Mouse (Mus musculus): Measurements from ENCODE around the gene Fntb. TPM values are rescaled to one million over a fixed set of nuclear protein-coding genes. Genes with fewer than 3 reads are reported as not detected.

Gene Fntb
- polyA plus RNA-seq, 1 experiment from 2014 or later = 42.9 TPM

- WGBS = 87% methylated on average over 5 of the region's 5 CpGs
- ATAC-seq (ENCODE audit: low FRiP score, low TSS enrichment) = no peak
- H3K4me2 ChIP-seq (replicated peaks; ENCODE audit: low read depth, low read length) = no peak overlapping the region
Observed at GRCm38 (mm10) chr12:76810491-76810890, 45.1 kb downstream of the Fntb start.

GRCm38 (mm10) chr12:76811006-76811405 lies 45.6 kb downstream of the Fntb start:
- H3K27me3 ChIP-seq (ENCODE audit: insufficient read depth, low read length) = no peaks in the 10 kb centered on the region
- no peak overlapping the region for H3K9ac ChIP-seq (replicated peaks; ENCODE audit: low read length)
- no peak overlapping the region for H3K4me3 ChIP-seq (ENCODE audit: low read length)
- H3K36me3 ChIP-seq (ENCODE audit: insufficient read depth, low read length) = no peaks in the 10 kb centered on the region
- H3K4me1 ChIP-seq (ENCODE audit: insufficient read depth, low read length) = no peaks in the 10 kb centered on the region
- no peak for ATAC-seq (ENCODE audit: low FRiP score, low TSS enrichment)
- WGBS = 95% methylated on average over 4 of the region's 4 CpGs
- no peak overlapping the region for H3K27ac ChIP-seq (ENCODE audit: low read length)
- H3K4me2 ChIP-seq (replicated peaks; ENCODE audit: low read depth, low read length) = no peak overlapping the region
- H3K9me3 ChIP-seq (ENCODE audit: low read length) = no peaks in the 10 kb centered on the region

More at GRCm38 (mm10) chr12:76810491-76810890, 45.1 kb downstream of the Fntb start:
- Histone ChIP-seq H3K4me3 (ENCODE audit: low read length) (no peak overlapping the region), H3K27ac (ENCODE audit: low read length) (no peak overlapping the region), H3K9me3 (ENCODE audit: low read length) (no peaks in the 10 kb centered on the region), H3K4me1 (ENCODE audit: insufficient read depth, low read length) (no peaks in the 10 kb centered on the region), H3K9ac (replicated peaks; ENCODE audit: low read length) (no peak overlapping the region), H3K36me3 (ENCODE audit: insufficient read depth, low read length) (no peaks in the 10 kb centered on the region), H3K27me3 (ENCODE audit: insufficient read depth, low read length) (no peaks in the 10 kb centered on the region)

GRCm38 (mm10) chr12:76813543-76813942 lies 48.2 kb downstream of the Fntb start:
- no peak overlapping the region for H3K4me3 ChIP-seq (ENCODE audit: low read length)
- H3K9me3 ChIP-seq (ENCODE audit: low read length) = no peaks in the 10 kb centered on the region
- no peak overlapping the region for H3K4me2 ChIP-seq (replicated peaks; ENCODE audit: low read depth, low read length)
- no peak for ATAC-seq (ENCODE audit: low FRiP score, low TSS enrichment)
- H3K36me3 ChIP-seq (ENCODE audit: insufficient read depth, low read length) = no peaks in the 10 kb centered on the region
- 0 out of 2 replicates have a peak, but pooled peaks cover 4% of the 10 kb centered on the region for H3K4me1 ChIP-seq (ENCODE audit: insufficient read depth, low read length)
- H3K9ac ChIP-seq (replicated peaks; ENCODE audit: low read length) = no peak overlapping the region
- 68% methylated on average over 10 of the region's 10 CpGs for WGBS
- no peaks in the 10 kb centered on the region for H3K27me3 ChIP-seq (ENCODE audit: insufficient read depth, low read length)
- no peak overlapping the region for H3K27ac ChIP-seq (ENCODE audit: low read length)

- Histone ChIP-seq H3K9me3 (ENCODE audit: low read length) (no peaks in the 10 kb centered on the region), H3K27me3 (ENCODE audit: insufficient read depth, low read length) (peaks cover 5% of the 10 kb centered on the region; the same call in 1 of the 2 replicates), H3K4me1 (ENCODE audit: insufficient read depth, low read length) (0 out of 2 replicates have a peak, but pooled peaks cover 9% of the 10 kb centered on the region), H3K4me2 (replicated peaks; ENCODE audit: low read depth, low read length) (no peak overlapping the region), H3K27ac (ENCODE audit: low read length) (no peak overlapping the region), H3K9ac (replicated peaks; ENCODE audit: low read length) (no peak overlapping the region), H3K4me3 (ENCODE audit: low read length) (no peak overlapping the region), H3K36me3 (ENCODE audit: insufficient read depth, low read length) (no peaks in the 10 kb centered on the region)
- ATAC-seq (ENCODE audit: low FRiP score, low TSS enrichment) = no peak
- 93% methylated on average over 2 of the region's 2 CpGs for WGBS
Observed at GRCm38 (mm10) chr12:76814120-76814519, 48.7 kb downstream of the Fntb start.

- H3K27ac ChIP-seq (ENCODE audit: low read length) = no peak overlapping the region
Observed at GRCm38 (mm10) chr12:76816720-76817119, 51.3 kb downstream of the Fntb start.

GRCm38 (mm10) chr12:76817176-76817575 lies 51.8 kb downstream of the Fntb start:
- Histone ChIP-seq H3K9ac (replicated peaks; ENCODE audit: low read length) (no peak overlapping the region), H3K36me3 (ENCODE audit: insufficient read depth, low read length) (no peaks in the 10 kb centered on the region), H3K27me3 (ENCODE audit: insufficient read depth, low read length) (peaks cover 19% of the 10 kb centered on the region; the same call in 1 of the 2 replicates), H3K27ac (ENCODE audit: low read length) (peak overlapping the region; percentile 72; the same call in 1 of the 2 replicates), H3K4me2 (replicated peaks; ENCODE audit: low read depth, low read length) (no peak overlapping the region), H3K4me1 (ENCODE audit: insufficient read depth, low read length) (peaks cover 18% of the 10 kb centered on the region), H3K4me3 (ENCODE audit: low read length) (no peak overlapping the region), H3K9me3 (ENCODE audit: low read length) (no peaks in the 10 kb centered on the region)
- WGBS = 70% methylated on average over 4 of the region's 4 CpGs
- ATAC-seq (ENCODE audit: low FRiP score, low TSS enrichment) = no peak

More at GRCm38 (mm10) chr12:76816720-76817119, 51.3 kb downstream of the Fntb start:
- Histone ChIP-seq H3K4me1 (ENCODE audit: insufficient read depth, low read length) (peaks cover 15% of the 10 kb centered on the region), H3K4me3 (ENCODE audit: low read length) (no peak overlapping the region), H3K9me3 (ENCODE audit: low read length) (no peaks in the 10 kb centered on the region), H3K27me3 (ENCODE audit: insufficient read depth, low read length) (peaks cover 17% of the 10 kb centered on the region; the same call in 1 of the 2 replicates), H3K4me2 (replicated peaks; ENCODE audit: low read depth, low read length) (no peak overlapping the region), H3K36me3 (ENCODE audit: insufficient read depth, low read length) (no peaks in the 10 kb centered on the region), H3K9ac (replicated peaks; ENCODE audit: low read length) (no peak overlapping the region)
- 34% methylated on average over 4 of the region's 4 CpGs for WGBS
- no peak for ATAC-seq (ENCODE audit: low FRiP score, low TSS enrichment)

GRCm38 (mm10) chr12:76818120-76818519 lies 52.7 kb downstream of the Fntb start:
- no peak overlapping the region for H3K4me2 ChIP-seq (replicated peaks; ENCODE audit: low read depth, low read length)
- H3K9me3 ChIP-seq (ENCODE audit: low read length) = no peaks in the 10 kb centered on the region
- no peak overlapping the region for H3K9ac ChIP-seq (replicated peaks; ENCODE audit: low read length)

GRCm38 (mm10) chr12:76818908-76819307 lies 53.5 kb downstream of the Fntb start:
- Histone ChIP-seq H3K4me3 (ENCODE audit: low read length) (no peak overlapping the region), H3K4me2 (replicated peaks; ENCODE audit: low read depth, low read length) (no peak overlapping the region)

More at GRCm38 (mm10) chr12:76818120-76818519, 52.7 kb downstream of the Fntb start:
- peak; percentile 66 for ATAC-seq (ENCODE audit: low FRiP score, low TSS enrichment)
- Histone ChIP-seq H3K27ac (ENCODE audit: low read length) (peak overlapping the region; percentile 72), H3K27me3 (ENCODE audit: insufficient read depth, low read length) (peaks cover 20% of the 10 kb centered on the region; the same call in 1 of the 2 replicates), H3K4me1 (ENCODE audit: insufficient read depth, low read length) (peaks cover 21% of the 10 kb centered on the region), H3K4me3 (ENCODE audit: low read length) (no peak overlapping the region), H3K36me3 (ENCODE audit: insufficient read depth, low read length) (no peaks in the 10 kb centered on the region)
- 54% methylated on average over 4 of the region's 4 CpGs for WGBS

GRCm38 (mm10) chr12:76819816-76820215 lies 54.4 kb downstream of the Fntb start:
- H3K4me1 ChIP-seq (ENCODE audit: insufficient read depth, low read length) = peaks cover 21% of the 10 kb centered on the region
- no peak overlapping the region for H3K27ac ChIP-seq (ENCODE audit: low read length)
- no peak overlapping the region for H3K4me2 ChIP-seq (replicated peaks; ENCODE audit: low read depth, low read length)
- H3K9ac ChIP-seq (replicated peaks; ENCODE audit: low read length) = no peak overlapping the region
- no peak overlapping the region for H3K4me3 ChIP-seq (ENCODE audit: low read length)
- no peak for ATAC-seq (ENCODE audit: low FRiP score, low TSS enrichment)
- peaks cover 33% of the 10 kb centered on the region for H3K27me3 ChIP-seq (ENCODE audit: insufficient read depth, low read length)
- 60% methylated on average over 6 of the region's 6 CpGs for WGBS
- H3K9me3 ChIP-seq (ENCODE audit: low read length) = no peaks in the 10 kb centered on the region
- no peaks in the 10 kb centered on the region for H3K36me3 ChIP-seq (ENCODE audit: insufficient read depth, low read length)

More at GRCm38 (mm10) chr12:76818908-76819307, 53.5 kb downstream of the Fntb start:
- Histone ChIP-seq H3K27me3 (ENCODE audit: insufficient read depth, low read length) (peaks cover 28% of the 10 kb centered on the region), H3K36me3 (ENCODE audit: insufficient read depth, low read length) (no peaks in the 10 kb centered on the region), H3K27ac (ENCODE audit: low read length) (peak overlapping the region; percentile 43; the same call in 1 of the 2 replicates), H3K9ac (replicated peaks; ENCODE audit: low read length) (no peak overlapping the region), H3K9me3 (ENCODE audit: low read length) (no peaks in the 10 kb centered on the region), H3K4me1 (ENCODE audit: insufficient read depth, low read length) (peaks cover 21% of the 10 kb centered on the region)
- ATAC-seq (ENCODE audit: low FRiP score, low TSS enrichment) = no peak
- WGBS = 77% methylated on average over 9 of the region's 9 CpGs

- Histone ChIP-seq H3K27ac (ENCODE audit: low read length) (no peak overlapping the region), H3K27me3 (ENCODE audit: insufficient read depth, low read length) (peaks cover 37% of the 10 kb centered on the region), H3K9ac (replicated peaks; ENCODE audit: low read length) (no peak overlapping the region), H3K4me3 (ENCODE audit: low read length) (no peak overlapping the region), H3K9me3 (ENCODE audit: low read length) (no peaks in the 10 kb centered on the region), H3K36me3 (ENCODE audit: insufficient read depth, low read length) (no peaks in the 10 kb centered on the region), H3K4me2 (replicated peaks; ENCODE audit: low read depth, low read length) (no peak overlapping the region), H3K4me1 (ENCODE audit: insufficient read depth, low read length) (peaks cover 21% of the 10 kb centered on the region)
- no peak for ATAC-seq (ENCODE audit: low FRiP score, low TSS enrichment)
- 49% methylated on average over 4 of the region's 4 CpGs for WGBS
Observed at GRCm38 (mm10) chr12:76820615-76821014, 55.2 kb downstream of the Fntb start.
